Mouse (Mus musculus): ENCODE data around the gene Gm45808.

Gene Gm45808

DNA sequence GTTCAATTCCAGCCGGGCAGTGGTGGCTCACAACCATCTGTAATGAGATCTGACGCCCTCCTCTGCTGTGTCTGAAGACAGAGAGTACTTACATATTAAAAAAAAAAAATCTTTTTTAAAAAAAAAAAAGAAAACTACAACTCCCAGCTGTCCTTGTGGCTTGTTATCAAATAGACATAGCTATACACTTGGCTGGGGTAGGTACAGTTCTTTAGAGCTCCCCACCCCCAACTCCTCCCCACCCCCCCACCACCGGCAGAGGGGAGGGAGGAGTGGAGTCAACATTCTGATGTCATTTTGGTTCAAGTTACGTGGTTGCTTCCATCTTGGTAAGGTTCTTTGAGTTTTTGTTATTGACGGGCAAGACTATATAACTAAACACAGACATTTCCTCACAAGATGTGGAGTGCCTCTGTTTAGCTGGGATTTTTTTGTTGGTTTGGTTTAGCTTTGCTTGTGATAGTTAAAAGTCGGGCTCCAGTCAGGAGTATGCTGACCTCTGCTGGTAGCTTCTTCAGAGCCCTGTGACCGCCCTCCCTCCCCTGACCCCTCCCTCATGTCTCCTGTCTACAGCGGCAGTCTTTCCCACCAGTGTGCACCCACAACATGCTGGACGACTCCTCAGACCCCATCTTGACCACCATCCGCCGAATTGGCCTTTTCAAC, 39.2 kb downstream of the Gm45808 start:
- no peak for DNase-seq

- DNase-seq, result no peak
These were observed 40.0 kb downstream of the Gm45808 start for GRCm38 (mm10) chr7:45446589-45446988.

DNA sequence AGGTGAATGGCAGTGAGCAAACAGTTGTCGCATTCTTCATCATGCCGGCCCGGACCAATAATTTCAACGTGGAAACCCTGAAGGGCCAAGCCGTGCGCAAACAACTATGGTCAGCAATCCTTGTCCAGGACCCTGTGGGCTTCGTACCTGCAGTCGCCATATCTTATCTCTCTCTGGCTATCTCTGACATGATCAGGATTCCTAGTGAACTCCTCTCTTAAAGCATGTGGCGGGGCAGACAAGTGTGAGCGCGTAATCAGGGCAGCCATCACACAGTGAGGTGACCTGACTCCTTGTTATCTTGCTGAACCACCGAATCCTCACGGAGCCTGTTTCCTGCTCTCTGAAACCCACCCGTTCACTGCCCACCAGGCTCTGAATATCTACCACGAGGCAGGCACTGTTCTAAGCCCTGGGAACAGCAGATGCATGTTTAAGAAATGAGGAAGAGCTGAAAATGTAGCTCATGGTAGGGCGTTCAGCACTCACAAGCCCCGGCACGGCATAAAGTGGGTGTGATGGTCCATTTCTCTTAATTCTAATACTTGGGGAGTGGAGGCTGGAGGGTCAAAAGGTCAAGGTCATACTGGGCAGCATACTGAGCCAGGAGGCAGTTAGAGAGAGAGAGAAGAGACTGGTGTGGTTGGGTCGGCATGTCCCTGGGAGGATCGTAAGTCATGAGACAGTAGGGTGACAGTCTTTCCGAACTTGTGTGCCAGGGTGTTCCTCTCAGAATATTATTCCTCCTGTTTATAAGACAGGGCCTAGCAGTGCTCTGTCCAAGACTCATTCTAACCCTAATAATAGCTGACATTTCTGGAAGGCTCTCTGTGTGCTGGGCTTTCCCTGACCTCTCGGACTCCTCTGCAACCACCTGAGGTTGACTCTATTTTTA, 42.8 kb downstream of the Gm45808 start:
- DNase-seq, result no peak

DNA sequence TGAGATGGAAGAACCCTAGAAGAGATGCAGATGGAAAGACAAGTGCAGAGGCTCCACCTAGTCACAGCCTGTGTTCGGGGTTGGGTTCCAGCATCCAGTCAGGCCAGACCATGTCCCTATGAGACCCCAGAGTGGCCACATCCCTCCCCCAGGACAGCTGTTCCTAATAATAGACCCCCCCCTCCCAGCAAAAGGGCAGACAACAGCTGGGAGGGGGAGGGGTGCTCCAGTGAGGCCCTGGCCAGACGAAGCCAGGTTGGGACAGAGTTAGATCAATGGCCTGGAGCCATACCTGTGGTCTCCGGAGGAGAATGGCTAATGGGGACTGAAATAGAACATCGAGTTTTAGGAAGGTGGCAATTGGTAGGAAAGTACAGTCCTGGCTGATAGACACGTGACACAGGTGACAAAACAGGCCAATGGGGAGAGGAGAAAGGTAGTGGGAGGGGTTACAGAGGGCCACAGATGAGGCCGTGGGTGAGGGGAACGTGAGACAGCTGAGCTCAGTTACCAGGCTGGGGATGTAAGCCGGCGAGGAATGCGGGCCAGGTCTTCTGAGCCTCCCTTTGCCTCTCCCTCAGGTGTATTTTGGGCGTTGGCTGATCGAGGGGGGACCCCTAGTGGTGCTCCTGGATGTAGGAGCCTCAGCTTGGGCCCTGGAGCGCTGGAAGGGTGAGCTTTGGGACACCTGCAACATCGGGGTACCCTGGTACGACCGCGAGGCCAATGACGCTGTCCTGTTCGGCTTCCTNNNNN, 48.9 kb downstream of the Gm45808 start, which contains the start of gene Ruvbl2:
Gene Ruvbl2, minus strand, starts transcription at position 576 of the 756 bp plus-strand sequence.
- peak; percentile 51 for DNase-seq

GRCm38 (mm10) chr7:45437046-45437445, 49.6 kb downstream of the Gm45808 start:
- no peak for DNase-seq

DNA sequence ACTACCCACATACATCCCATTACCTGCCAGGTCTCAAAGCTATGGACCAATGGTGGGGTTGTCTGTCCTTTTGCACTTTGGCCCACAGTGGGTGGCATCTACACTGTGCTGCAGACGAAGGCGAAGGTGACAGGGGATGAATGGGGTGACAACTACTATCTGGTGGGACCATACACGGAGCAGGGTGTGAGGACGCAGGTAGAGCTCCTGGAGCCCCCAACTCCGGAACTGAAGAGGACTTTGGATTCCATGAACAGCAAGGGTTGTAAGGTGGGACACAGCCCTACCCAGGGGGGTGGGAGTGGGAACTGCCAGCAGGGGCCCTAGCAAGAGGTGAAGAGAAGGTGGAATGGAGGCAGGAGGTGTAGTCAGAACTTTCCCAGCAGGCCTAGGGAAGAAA, 50.2 kb downstream of the Gm45808 start:
- DNase-seq, result no peak

DNA sequence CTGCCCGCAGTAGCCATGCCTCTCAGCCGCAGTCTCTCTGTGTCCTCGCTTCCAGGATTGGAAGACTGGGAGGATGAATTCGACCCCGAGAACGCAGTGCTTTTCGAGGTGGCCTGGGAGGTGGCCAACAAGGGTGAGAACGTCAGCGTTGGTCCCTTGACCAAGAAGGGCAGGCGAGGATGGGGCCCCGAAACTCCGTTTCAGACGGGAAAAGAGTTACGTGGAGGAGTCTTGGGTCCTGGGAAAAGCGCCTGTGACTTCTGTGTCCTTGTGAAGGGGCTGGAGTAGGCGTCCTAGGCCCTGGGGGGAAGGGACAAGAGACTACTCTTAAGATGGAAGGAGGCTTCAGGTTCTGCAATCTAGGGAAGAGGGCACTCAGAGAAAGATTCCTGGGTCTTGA, 51.6 kb downstream of the Gm45808 start:
- DNase-seq, result peak; percentile 53

DNA sequence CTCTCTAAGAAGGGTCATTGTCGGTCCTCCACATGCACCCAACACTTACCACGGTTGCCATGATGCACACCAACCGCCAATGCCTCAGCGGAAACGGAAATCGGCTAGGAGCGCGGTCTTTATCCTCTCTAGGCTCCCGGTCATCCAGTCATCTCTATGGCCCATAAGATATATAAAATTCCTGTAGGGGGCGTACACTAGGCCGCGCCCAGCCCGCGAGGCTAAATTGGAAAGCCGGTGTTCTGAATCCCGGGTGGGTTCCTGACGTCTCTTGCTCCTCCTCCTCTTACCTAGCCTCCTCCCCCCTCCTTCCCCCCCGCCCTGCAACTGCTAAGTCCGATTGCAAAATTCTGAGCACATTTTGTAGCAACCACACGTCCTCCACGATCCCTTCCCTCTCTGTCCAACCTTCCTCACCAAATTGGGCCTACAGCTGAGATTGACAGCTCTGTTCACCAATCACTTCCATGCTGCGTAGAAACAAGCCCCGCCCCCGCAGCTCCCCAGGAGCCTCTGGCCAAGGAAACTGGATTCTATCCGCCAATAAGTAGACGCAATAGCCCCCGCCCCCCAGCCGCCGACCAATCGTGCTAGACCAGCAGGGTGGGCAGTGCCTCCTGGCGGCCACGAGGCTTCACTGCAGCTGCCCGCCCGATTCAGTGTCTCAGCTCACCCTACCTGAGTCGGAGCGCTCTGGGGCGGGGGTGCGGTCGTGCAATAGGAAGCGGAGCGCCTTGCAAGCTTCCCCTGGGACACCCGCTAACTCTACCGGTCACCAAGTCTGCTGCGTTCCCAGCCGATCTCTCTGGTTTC, 52.2 kb downstream of the Gm45808 start, which contains the start of gene Gys1:
Gene Gys1, plus strand, starts transcription at position 642 of the 813 bp plus-strand sequence.
- peak; percentile 100 for DNase-seq

DNA sequence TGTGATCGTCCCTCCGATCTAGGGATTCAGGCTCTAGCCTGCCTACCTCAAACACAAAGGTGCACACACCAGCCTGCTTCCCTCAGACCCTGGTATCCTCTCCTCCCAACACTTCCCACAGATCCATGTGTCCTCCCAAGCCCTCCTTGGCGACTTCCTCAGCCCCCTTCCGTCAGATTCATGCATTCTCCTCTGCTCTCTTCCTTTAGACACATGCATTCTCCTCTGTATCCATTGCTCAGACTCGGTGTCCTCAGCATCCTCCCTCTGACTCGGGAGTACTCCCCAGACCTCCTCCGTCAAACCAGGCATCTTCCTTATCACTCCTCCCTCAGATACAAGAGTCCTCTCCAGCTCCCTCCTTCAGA, 52.8 kb downstream of the Gm45808 start:
- DNase-seq, result no peak

DNA sequence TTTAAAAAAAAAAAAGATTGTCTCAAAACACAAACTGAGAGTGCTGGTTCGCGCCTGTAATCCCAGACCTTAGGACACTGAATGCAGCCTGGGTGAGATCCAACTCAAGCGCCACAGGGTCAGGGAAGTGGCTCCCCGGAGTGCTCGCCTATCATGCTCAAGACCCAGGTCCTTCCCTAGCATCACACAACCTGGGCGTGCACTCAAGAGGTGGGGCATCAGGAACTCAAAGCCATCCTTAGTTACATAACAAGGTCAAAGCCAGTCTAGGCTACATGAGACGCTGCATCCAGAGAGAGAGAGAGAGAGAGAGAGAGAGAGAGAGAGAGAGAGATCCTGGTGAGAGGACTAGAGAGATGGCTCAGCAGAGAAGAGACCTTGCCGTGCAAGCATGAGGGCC, 60.1 kb downstream of the Gm45808 start:
- DNase-seq, result no peak

GRCm38 (mm10) chr7:45421194-45421593, 65.4 kb downstream of the Gm45808 start:
- no peak for DNase-seq

DNA sequence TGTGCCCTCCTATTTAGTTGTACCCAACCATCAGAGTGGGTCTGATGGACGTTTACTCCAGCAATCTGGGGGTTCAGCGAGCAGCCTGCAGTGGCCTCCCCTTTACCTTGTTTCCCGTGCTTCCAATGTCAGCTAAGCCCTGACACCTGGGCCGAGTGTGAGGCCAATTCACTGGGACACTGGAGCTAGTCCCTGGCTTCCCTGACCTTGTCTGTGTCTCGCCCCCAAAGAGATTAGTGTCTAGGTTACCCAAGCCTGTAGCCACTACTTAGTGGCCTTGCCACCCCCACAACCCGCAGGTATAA, 66.0 kb downstream of the Gm45808 start, which contains the start of gene Lhb:
Gene Lhb, plus strand, starts transcription at position 206 of the 305 bp plus-strand sequence.
- DNase-seq, result no peak

GRCm38 (mm10) chr7:45419859-45420614, 66.6 kb downstream of the Gm45808 start:
- no peak for DNase-seq

- no peak for DNase-seq
These were observed 68.6 kb downstream of the Gm45808 start for GRCm38 (mm10) chr7:45417962-45418492.

Data from kidney, adult 9 months (tissue).